In genomic region chr14:48907991-48908698, GRCm38 (mm10) we compare ENCODE assay signal across 11 mouse cellular contexts.
DNase-seq lines count a peak whose midpoint lies in the region; ATAC-seq lines count a peak whose summit lies in the region.
"Had no signal": no experiment of that assay in that cellular context is flagged by ENCODE, and none has a peak within 500 bp of the region (broad histone marks: within the 10 kb centered on the region; RNA-seq: fewer than 3 reads in every experiment).

No protein-coding gene starts in this region.

- peaks cover 8% of the 10 kb centered on the region; the same call in 1 of the 2 replicates for H3K4me1 ChIP-seq in neural tube, embryonic 13.5 days (replicated peaks)
- H3K4me1 ChIP-seq in hindbrain, embryonic 16.5 days (ENCODE audit: control insufficient read depth, insufficient read depth, low read depth, low read length) = peaks cover 8% of the 10 kb centered on the region
- H3K4me1 ChIP-seq in limb, embryonic 10.5 days = no peaks in the 10 kb centered on the region
- H3K4me1 ChIP-seq: stomach, embryonic 15.5 days had no signal

- H3K27me3 ChIP-seq in neural tube, embryonic 13.5 days = no peaks in the 10 kb centered on the region
- H3K27me3 ChIP-seq in hindbrain, embryonic 16.5 days (replicated peaks; ENCODE audit: control insufficient read depth, insufficient read depth, low read length) = no peaks in the 10 kb centered on the region
- H3K27me3 ChIP-seq in limb, embryonic 10.5 days (ENCODE audit: low read depth, poor library complexity, severe bottlenecking) = no peaks in the 10 kb centered on the region
- H3K27me3 ChIP-seq: stomach, embryonic 15.5 days had no signal

- H3K4me3 ChIP-seq in neural tube, embryonic 13.5 days = no peak overlapping the region
- no peak overlapping the region for H3K4me3 ChIP-seq in hindbrain, embryonic 16.5 days (ENCODE audit: low read length)
- no peak overlapping the region for H3K4me3 ChIP-seq in limb, embryonic 10.5 days
- H3K4me3 ChIP-seq: stomach, embryonic 15.5 days had no signal

- no peaks in the 10 kb centered on the region for H3K36me3 ChIP-seq in neural tube, embryonic 13.5 days
- no peaks in the 10 kb centered on the region for H3K36me3 ChIP-seq in hindbrain, embryonic 16.5 days (ENCODE audit: control insufficient read depth, insufficient read depth, low read length)
- no peaks in the 10 kb centered on the region for H3K36me3 ChIP-seq in limb, embryonic 10.5 days
- H3K36me3 ChIP-seq: stomach, embryonic 15.5 days had no signal

- no peak overlapping the region for H3K27ac ChIP-seq in neural tube, embryonic 13.5 days (replicated peaks)
- H3K27ac ChIP-seq in hindbrain, embryonic 16.5 days (ENCODE audit: low read depth, low read length) = peak overlapping the region; percentile 37
- no peak overlapping the region for H3K27ac ChIP-seq in limb, embryonic 10.5 days
- H3K27ac ChIP-seq: stomach, embryonic 15.5 days had no signal

- 72% methylated on average over 14 of the region's 14 CpGs for WGBS in neural tube, embryonic 13.5 days
- WGBS in hindbrain, embryonic 16.5 days = 54% methylated on average over 14 of the region's 14 CpGs
- 83% methylated on average over 14 of the region's 14 CpGs for WGBS in limb, embryonic 10.5 days

- DNase-seq in cerebellum, postnatal 4 days (ENCODE audit: low spot score in 2 of 2) = no peak
- DNase-seq in neural tube, embryonic 10.5 days (ENCODE audit: extremely low spot score, low spot score) = no peak
- DNase-seq in limb, embryonic 10.5 days (ENCODE audit: low spot score) = no peak
- no peak for DNase-seq in lung, postnatal 4 days
- no peak for DNase-seq in right cerebral cortex, adult 2 months (ENCODE audit: low spot score in 2 of 2)
- DNase-seq: kidney, adult 11 months; right cerebral cortex, postnatal 4 days had no signal

- H3K4me2 ChIP-seq in neural tube, embryonic 13.5 days = no peak overlapping the region
- H3K4me2 ChIP-seq in hindbrain, embryonic 16.5 days (ENCODE audit: low read length) = no peak overlapping the region; the same call in 1 of the 2 replicates
- H3K4me2 ChIP-seq: stomach, embryonic 15.5 days had no signal

- ATAC-seq in cerebellum, adult (ENCODE audit: insufficient number of reproducible peaks, low FRiP score, low TSS enrichment) = peak; percentile 61
- ATAC-seq in neural tube, embryonic 13.5 days (ENCODE audit: low read depth) = peak; percentile 47; the same call in 1 of the 2 replicates
- peak; percentile 75 for ATAC-seq in hindbrain, embryonic 16.5 days

- H3K9ac ChIP-seq in neural tube, embryonic 13.5 days = no peak overlapping the region
- no peak overlapping the region for H3K9ac ChIP-seq in hindbrain, embryonic 16.5 days (ENCODE audit: low read depth, low read length)
- H3K9ac ChIP-seq: stomach, embryonic 15.5 days had no signal

- no peaks in the 10 kb centered on the region for H3K9me3 ChIP-seq in neural tube, embryonic 13.5 days
- H3K9me3 ChIP-seq in hindbrain, embryonic 16.5 days (ENCODE audit: control insufficient read depth, low read length) = no peaks in the 10 kb centered on the region
- H3K9me3 ChIP-seq in limb, embryonic 10.5 days (replicated peaks) = no peaks in the 10 kb centered on the region
- H3K9me3 ChIP-seq: stomach, embryonic 15.5 days had no signal
